Mouse (Mus musculus) stomach, embryonic 14.5 days (tissue): ENCODE measurements around the gene Ptprm. TPM values are rescaled to one million over a fixed set of nuclear protein-coding genes. Genes with fewer than 3 reads are reported as not detected.
A peak's percentile ranks its signal among the peaks of the same experiment; 100 is the strongest.

Source experiments
- ATAC-seq: fragments of 200-750 bp; cut with Nextera tagmentation; 2 replicates; pipeline ENCODE4 v1.8.0; 2017; ENCODE audit warnings: low read depth, moderate TSS enrichment; ENCODE audit not compliant: insufficient number of reproducible peaks, insufficient read depth, low FRiP score
- H3K27ac ChIP-seq: fragments of 300-500 bp; sonication (generic); 2 replicates; pipeline ENCODE4 v1.5.1; 2014; ENCODE audit warnings: mild to moderate bottlenecking, low read length, moderate library complexity, mixed read lengths
- H3K27me3 ChIP-seq: fragments of 300-500 bp; sonication (generic); 2 replicates; pipeline ENCODE4 v1.6.1; 2014; ENCODE audit warnings: low read length, control low read depth, mixed read lengths; ENCODE audit not compliant: control insufficient read depth, insufficient read depth
- H3K36me3 ChIP-seq: fragments of 300-500 bp; sonication (generic); 2 replicates; pipeline ENCODE4 v1.6.1; 2014; ENCODE audit warnings: mild to moderate bottlenecking, control low read depth, low read length, moderate library complexity, mixed read lengths; ENCODE audit not compliant: control insufficient read depth, insufficient read depth
- H3K4me1 ChIP-seq: fragments of 300-500 bp; sonication (generic); 2 replicates; pipeline ENCODE4 v1.6.1; 2014; ENCODE audit warnings: low read length, control low read depth, mixed read lengths; ENCODE audit not compliant: control insufficient read depth, insufficient read depth
- H3K4me2 ChIP-seq: fragments of 300-500 bp; sonication (generic); replicated peaks from 2 replicates; pipeline ENCODE4 v1.6.1; 2014; ENCODE audit warnings: low read depth, low read length, control low read depth
- H3K4me3 ChIP-seq: fragments of 300-500 bp; sonication (generic); 2 replicates; pipeline ENCODE4 v1.5.1; 2014; ENCODE audit warnings: low read depth, low read length, control low read depth
- H3K9ac ChIP-seq: fragments of 300-500 bp; sonication (generic); replicated peaks from 2 replicates; pipeline ENCODE4 v1.6.1; 2014; ENCODE audit warnings: low read depth, mild to moderate bottlenecking, control low read depth, low read length, moderate library complexity, mixed read lengths
- H3K9me3 ChIP-seq: fragments of 300-500 bp; sonication (generic); 2 replicates; pipeline ENCODE4 v1.6.1; 2016; ENCODE audit warnings: low read depth, low read length, control low read depth; ENCODE audit not compliant: control insufficient read depth
- WGBS: fragments of 180-500 bp; shearing (Covaris S2); extraction: QIAGEN DNeasy Blood & Tissue Kit; methylation state at CpG from one replicate; pipeline ENCODE4 v1.1.7; 2014; 5-methylcytosine and 5-hydroxymethylcytosine counted together
- polyA plus RNA-seq: library from polyadenylated mRNA; unstranded; fragments of >200 nt; fragmentation: Nextera tagmentation; extraction: Ambion mirVana; gene quantifications from 2 replicates; pipeline ENCODE4 v1.2.1, GENCODE M21; 2014

The Ptprm gene
- 17.7 and 18.3 TPM in 2 replicates for polyA plus RNA-seq

- H3K4me3 ChIP-seq, result peak within 1 kb of the TSS; percentile 60
- ATAC-seq, result peak; percentile 87
- H3K27me3 ChIP-seq, result 0 out of 2 replicates have a peak, but pooled peaks cover 4% of the 10 kb centered on the region
- peak within 1 kb of the TSS; percentile 85 for H3K4me2 ChIP-seq
- H3K9ac ChIP-seq, result peak within 1 kb of the TSS; percentile 72
- H3K4me1 ChIP-seq, result no peaks in the 10 kb centered on the region
- no peaks in the 10 kb centered on the region for H3K9me3 ChIP-seq
- WGBS, result under 1% methylated on average over 61 of the region's 73 CpGs
- H3K27ac ChIP-seq, result peak within 1 kb of the TSS; percentile 59
- H3K36me3 ChIP-seq, result no peaks in the 10 kb centered on the region
Observed at GRCm38 (mm10) chr17:67354451-67355011, at the start of gene Ptprm. Gene Ptprm (minus strand): TSS chr17:67354457.

- ATAC-seq, result no peak
Observed at GRCm38 (mm10) chr17:67396205-67396604, 41.9 kb upstream of the Ptprm start.

GRCm38 (mm10) chr17:67390851-67391250, 36.6 kb upstream of the Ptprm start:
- H3K9ac ChIP-seq, result no peak overlapping the region
- WGBS, result 16% methylated on average over 5 of the region's 5 CpGs
- no peak overlapping the region for H3K4me2 ChIP-seq
- H3K4me1 ChIP-seq, result no peaks in the 10 kb centered on the region
- H3K27me3 ChIP-seq, result no peaks in the 10 kb centered on the region
- no peak for ATAC-seq
- H3K27ac ChIP-seq, result no peak overlapping the region
- H3K36me3 ChIP-seq, result no peaks in the 10 kb centered on the region
- H3K4me3 ChIP-seq, result no peak overlapping the region
- H3K9me3 ChIP-seq, result no peaks in the 10 kb centered on the region

More at GRCm38 (mm10) chr17:67396205-67396604, 41.9 kb upstream of the Ptprm start:
- H3K27ac ChIP-seq, result no peak overlapping the region
- no peak overlapping the region for H3K4me2 ChIP-seq
- H3K27me3 ChIP-seq, result no peaks in the 10 kb centered on the region
- H3K9me3 ChIP-seq, result no peaks in the 10 kb centered on the region
- no peaks in the 10 kb centered on the region for H3K36me3 ChIP-seq
- H3K4me3 ChIP-seq, result no peak overlapping the region
- H3K9ac ChIP-seq, result no peak overlapping the region
- 83% methylated on average over 2 of the region's 2 CpGs for WGBS
- no peaks in the 10 kb centered on the region for H3K4me1 ChIP-seq

GRCm38 (mm10) chr17:67388171-67388570, 33.9 kb upstream of the Ptprm start:
- WGBS, result 83% methylated on average over 7 of the region's 7 CpGs
- Histone ChIP-seq H3K9me3 (no peaks in the 10 kb centered on the region), H3K4me1 (no peaks in the 10 kb centered on the region), H3K4me3 (no peak overlapping the region), H3K27ac (no peak overlapping the region), H3K4me2 (no peak overlapping the region), H3K9ac (no peak overlapping the region), H3K36me3 (no peaks in the 10 kb centered on the region), H3K27me3 (no peaks in the 10 kb centered on the region)
- no peak for ATAC-seq

GRCm38 (mm10) chr17:67385286-67385685, 31.0 kb upstream of the Ptprm start:
- no peaks in the 10 kb centered on the region for H3K36me3 ChIP-seq
- no peak for ATAC-seq
- no peak overlapping the region for H3K27ac ChIP-seq
- H3K9ac ChIP-seq, result no peak overlapping the region
- no peaks in the 10 kb centered on the region for H3K9me3 ChIP-seq
- 70% methylated on average over 6 of the region's 6 CpGs for WGBS
- no peak overlapping the region for H3K4me3 ChIP-seq
- no peaks in the 10 kb centered on the region for H3K27me3 ChIP-seq
- H3K4me2 ChIP-seq, result no peak overlapping the region
- no peaks in the 10 kb centered on the region for H3K4me1 ChIP-seq

- no peak overlapping the region for H3K4me2 ChIP-seq
- no peak overlapping the region for H3K27ac ChIP-seq
- no peaks in the 10 kb centered on the region for H3K27me3 ChIP-seq
- H3K36me3 ChIP-seq, result no peaks in the 10 kb centered on the region
- no peak for ATAC-seq
- no peak overlapping the region for H3K4me3 ChIP-seq
- 67% methylated on average over 1 of the region's 1 CpGs for WGBS
- no peaks in the 10 kb centered on the region for H3K9me3 ChIP-seq
- H3K9ac ChIP-seq, result no peak overlapping the region
- no peaks in the 10 kb centered on the region for H3K4me1 ChIP-seq
Observed at GRCm38 (mm10) chr17:67383635-67384034, 29.4 kb upstream of the Ptprm start.

- Histone ChIP-seq H3K9ac (no peak overlapping the region), H3K4me1 (no peaks in the 10 kb centered on the region), H3K4me2 (no peak overlapping the region), H3K27ac (no peak overlapping the region), H3K9me3 (no peaks in the 10 kb centered on the region), H3K4me3 (no peak overlapping the region), H3K27me3 (no peaks in the 10 kb centered on the region), H3K36me3 (no peaks in the 10 kb centered on the region)
- WGBS, result 64% methylated on average over 5 of the region's 5 CpGs
- no peak for ATAC-seq
Observed at GRCm38 (mm10) chr17:67381618-67382017, 27.4 kb upstream of the Ptprm start.

- H3K9me3 ChIP-seq, result no peaks in the 10 kb centered on the region
- no peak overlapping the region for H3K9ac ChIP-seq
- ATAC-seq, result no peak
- WGBS, result 89% methylated on average over 7 of the region's 7 CpGs
- H3K27ac ChIP-seq, result no peak overlapping the region
- H3K27me3 ChIP-seq, result no peaks in the 10 kb centered on the region
- H3K4me3 ChIP-seq, result no peak overlapping the region
- no peak overlapping the region for H3K4me2 ChIP-seq
- H3K4me1 ChIP-seq, result no peaks in the 10 kb centered on the region
- no peaks in the 10 kb centered on the region for H3K36me3 ChIP-seq
Observed at GRCm38 (mm10) chr17:67367866-67368265, 13.6 kb upstream of the Ptprm start.

- ATAC-seq, result no peak
- Histone ChIP-seq H3K4me1 (no peaks in the 10 kb centered on the region), H3K27me3 (no peaks in the 10 kb centered on the region), H3K4me3 (no peak overlapping the region), H3K27ac (no peak overlapping the region), H3K4me2 (no peak overlapping the region), H3K9ac (no peak overlapping the region), H3K9me3 (no peaks in the 10 kb centered on the region), H3K36me3 (no peaks in the 10 kb centered on the region)
- 57% methylated on average over 1 of the region's 1 CpGs for WGBS
Observed at GRCm38 (mm10) chr17:67364491-67364890, 10.2 kb upstream of the Ptprm start.
